Mouse (Mus musculus): Measurements from ENCODE around the gene Sept9.

- TF ChIP-seq CTCF (IDR thresholded peaks at IDR 0.05; ENCODE audit: low read depth, low read length) (no peak), POLR2AphosphoS5 (IDR thresholded peaks at IDR 0.05; ENCODE audit: insufficient replicate concordance, low read depth, low read length) (no peak)
Measured at GRCm38 (mm10) chr11:117246286-117246685, 46.8 kb downstream of the Sept9 start.

Data from G1E (cell line).